Comparison of ENCODE assay signal across 8 mouse cellular contexts in genomic region chr2:174074621-174075020, GRCm38 (mm10). TPM values are rescaled to one million over a fixed set of nuclear protein-coding genes. Genes with fewer than 3 reads are reported as not detected.
DNase-seq lines count a peak whose midpoint lies in the region; ATAC-seq and TF ChIP-seq lines count a peak whose summit lies in the region.

No protein-coding gene starts in this region.

- peaks cover 3% of the 10 kb centered on the region; the same call in 1 of the 2 replicates for H3K27me3 ChIP-seq in heart, embryonic 13.5 days (replicated peaks)
- H3K27me3 ChIP-seq in E14TG2a.4 (ENCODE audit: insufficient read depth, low read length) = peaks cover 20% of the 10 kb centered on the region
- H3K27me3 ChIP-seq in embryonic facial prominence, embryonic 13.5 days = no peaks in the 10 kb centered on the region
- no peaks in the 10 kb centered on the region for H3K27me3 ChIP-seq in limb, embryonic 12.5 days

- H3K27ac ChIP-seq in heart, embryonic 13.5 days (replicated peaks) = peak overlapping the region; percentile 97
- H3K27ac ChIP-seq in embryonic facial prominence, embryonic 13.5 days = peak overlapping the region; percentile 98
- peak overlapping the region; percentile 98 for H3K27ac ChIP-seq in limb, embryonic 12.5 days

- WGBS in heart, embryonic 13.5 days = 0% methylated on average over 7 of the region's 13 CpGs
- 0% methylated on average over 7 of the region's 13 CpGs for WGBS in embryonic facial prominence, embryonic 13.5 days
- WGBS in limb, embryonic 12.5 days = 0% methylated on average over 6 of the region's 13 CpGs

- peaks cover 31% of the 10 kb centered on the region for H3K4me1 ChIP-seq in heart, embryonic 13.5 days
- H3K4me1 ChIP-seq in E14TG2a.4 (replicated peaks; ENCODE audit: low read depth, low read length) = peaks cover 36% of the 10 kb centered on the region
- H3K4me1 ChIP-seq in embryonic facial prominence, embryonic 13.5 days = peaks cover 34% of the 10 kb centered on the region
- H3K4me1 ChIP-seq in limb, embryonic 12.5 days (replicated peaks) = peaks cover 40% of the 10 kb centered on the region

- H3K9me3 ChIP-seq in heart, embryonic 13.5 days = no peaks in the 10 kb centered on the region
- no peaks in the 10 kb centered on the region for H3K9me3 ChIP-seq in E14TG2a.4 (ENCODE audit: low read length)
- no peaks in the 10 kb centered on the region for H3K9me3 ChIP-seq in embryonic facial prominence, embryonic 13.5 days
- no peaks in the 10 kb centered on the region for H3K9me3 ChIP-seq in limb, embryonic 12.5 days

- intact Hi-C loops in heart, postnatal 36 days (cut with DNase I) = loop anchor here (5.0 to 10.0 kb wide), 4 partner anchors 210 to 490 kb away; partner anchors contain the start of genes Gnas and Prelid3b

- no peaks in the 10 kb centered on the region for H3K36me3 ChIP-seq in heart, embryonic 13.5 days
- H3K36me3 ChIP-seq in E14TG2a.4 (ENCODE audit: insufficient read depth, low read length) = no peaks in the 10 kb centered on the region
- no peaks in the 10 kb centered on the region for H3K36me3 ChIP-seq in embryonic facial prominence, embryonic 13.5 days
- H3K36me3 ChIP-seq in limb, embryonic 12.5 days = no peaks in the 10 kb centered on the region

- peak overlapping the region; percentile 98 for H3K4me3 ChIP-seq in heart, embryonic 13.5 days
- H3K4me3 ChIP-seq in E14TG2a.4 (replicated peaks; ENCODE audit: low read length) = peak overlapping the region; percentile 95
- H3K4me3 ChIP-seq in embryonic facial prominence, embryonic 13.5 days = peak overlapping the region; percentile 86
- H3K4me3 ChIP-seq in limb, embryonic 12.5 days (replicated peaks) = peak overlapping the region; percentile 77

- no peak for DNase-seq in heart, postnatal 36 days
- DNase-seq in retina, embryonic 14.5 days (ENCODE audit: low spot score) = peak; percentile 68
- no peak for DNase-seq in natural killer cell, adult 2 months (ENCODE audit: low spot score in 2 of 2)

- TF ChIP-seq CTCF in E14TG2a.4 (conservative IDR thresholded peaks at IDR 0.05; ENCODE audit: low read length) = no peak

- H3K9ac ChIP-seq in heart, embryonic 13.5 days = peak overlapping the region; percentile 97
- H3K9ac ChIP-seq in embryonic facial prominence, embryonic 13.5 days = peak overlapping the region; percentile 61
- H3K9ac ChIP-seq in limb, embryonic 12.5 days (replicated peaks) = peak overlapping the region; percentile 53

- peak overlapping the region; percentile 99 for H3K4me2 ChIP-seq in heart, embryonic 13.5 days
- H3K4me2 ChIP-seq in embryonic facial prominence, embryonic 13.5 days = peak overlapping the region; percentile 87
- peak overlapping the region; percentile 88 for H3K4me2 ChIP-seq in limb, embryonic 12.5 days

- no peak for ATAC-seq in heart, embryonic 13.5 days (ENCODE audit: extremely low read depth, insufficient number of reproducible peaks, low FRiP score, low TSS enrichment)
- ATAC-seq in embryonic facial prominence, embryonic 13.5 days (ENCODE audit: insufficient number of reproducible peaks, insufficient read depth, low FRiP score, low TSS enrichment, low read depth) = no peak
- no peak for ATAC-seq in limb, embryonic 12.5 days (ENCODE audit: insufficient number of reproducible peaks, insufficient read depth, low FRiP score, low TSS enrichment, low read depth)
- no peak for ATAC-seq in megakaryocyte progenitor cell, adult 5-6 weeks (replicated peaks; ENCODE audit: poor library complexity)

RNA-seq across cellular contexts. Expression of gene Stx16, which starts 1.5 kb away (rescaled TPM):
- 8.6 and 9.3 TPM in 2 replicates for polyA plus RNA-seq in heart, embryonic 13.5 days (2015; fragmentation: Nextera tagmentation; extraction: Ambion mirVana)
- total RNA-seq in heart, postnatal 36 days (2021) = 10 to 100 TPM; 20.5 to 23.7 TPM
- polyA plus RNA-seq in embryonic facial prominence, embryonic 13.5 days (2015; fragmentation: Nextera tagmentation; extraction: Ambion mirVana) = 13.5 and 15.5 TPM in 2 replicates
- 12.7 and 13.6 TPM in 2 replicates for polyA plus RNA-seq in limb, embryonic 12.5 days (2016; fragmentation: Nextera tagmentation; extraction: Ambion mirVana)
- total RNA-seq in megakaryocyte progenitor cell, adult 5-6 weeks (2015) = 26.6 and 29.2 TPM in 2 replicates
- total RNA-seq in megakaryocyte progenitor cell, adult 5-6 weeks (2017) = 19.8 and 30.1 TPM in 2 replicates

RNA-seq across cellular contexts. Expression of gene Npepl1, which starts 35.5 kb away (rescaled TPM):
- polyA plus RNA-seq in heart, embryonic 13.5 days (2015; fragmentation: Nextera tagmentation; extraction: Ambion mirVana) = 37.8 and 41.4 TPM in 2 replicates
- 10 to 100 TPM; 71.2 to 75.8 TPM for total RNA-seq in heart, postnatal 36 days (2021)
- 52.0 and 55.7 TPM in 2 replicates for polyA plus RNA-seq in embryonic facial prominence, embryonic 13.5 days (2015; fragmentation: Nextera tagmentation; extraction: Ambion mirVana)
- 52.6 and 56.6 TPM in 2 replicates for polyA plus RNA-seq in limb, embryonic 12.5 days (2016; fragmentation: Nextera tagmentation; extraction: Ambion mirVana)
- total RNA-seq in megakaryocyte progenitor cell, adult 5-6 weeks (2015) = 46.8 and 49.6 TPM in 2 replicates
- 28.2 and 31.7 TPM in 2 replicates for total RNA-seq in megakaryocyte progenitor cell, adult 5-6 weeks (2017)
